In genomic region chr2:25094785-25095108, GRCm38 (mm10) we compare ENCODE assay signal across 11 mouse cellular contexts. TPM values are rescaled to one million over a fixed set of nuclear protein-coding genes. Genes with fewer than 3 reads are reported as not detected.
DNase-seq lines count a peak whose midpoint lies in the region; ATAC-seq lines count a peak whose summit lies in the region.
"Had no signal": no experiment of that assay in that cellular context is flagged by ENCODE, and none has a peak within 500 bp of the region (broad histone marks: within the 10 kb centered on the region; RNA-seq: fewer than 3 reads in every experiment).

No protein-coding gene starts in this region.

- ATAC-seq in heart, embryonic 15.5 days (replicated peaks; ENCODE audit: insufficient number of reproducible peaks, insufficient read depth, low FRiP score, low read depth), result no peak
- ATAC-seq in neural tube, embryonic 11.5 days (ENCODE audit: insufficient read depth, low FRiP score, low TSS enrichment), result no peak
- no peak for ATAC-seq in limb, embryonic 15.5 days (ENCODE audit: insufficient number of reproducible peaks, low FRiP score, low TSS enrichment, low read depth)
- ATAC-seq in CD4-positive, CD25-positive, alpha-beta regulatory T cell, adult 4 months, result no peak

- peak overlapping the region; percentile 42 for H3K4me2 ChIP-seq in heart, embryonic 15.5 days
- H3K4me2 ChIP-seq in neural tube, embryonic 11.5 days (ENCODE audit: low read depth), result peak overlapping the region; percentile 32
- H3K4me2 ChIP-seq in limb, embryonic 15.5 days, result peak overlapping the region; percentile 35

- H3K36me3 ChIP-seq in heart, embryonic 15.5 days, result no peaks in the 10 kb centered on the region
- H3K36me3 ChIP-seq in neural tube, embryonic 11.5 days (ENCODE audit: control insufficient read depth, insufficient read depth, low read length), result no peaks in the 10 kb centered on the region
- no peaks in the 10 kb centered on the region for H3K36me3 ChIP-seq in limb, embryonic 15.5 days

- intact Hi-C loops in heart, postnatal 36 days (cut with DNase I), result no loop called here

- H3K27ac ChIP-seq in heart, embryonic 15.5 days, result no peak overlapping the region
- no peak overlapping the region for H3K27ac ChIP-seq in neural tube, embryonic 11.5 days (ENCODE audit: low read depth, low read length)
- no peak overlapping the region for H3K27ac ChIP-seq in limb, embryonic 15.5 days

- no peak for DNase-seq in heart, postnatal 36 days
- DNase-seq in neural tube, embryonic 11.5 days (ENCODE audit: low spot score), result no peak
- no peak for DNase-seq in neural tube, embryonic 10.5 days (ENCODE audit: extremely low spot score, low spot score)
- DNase-seq in adrenal gland, postnatal 36 days, result no peak
- no peak for DNase-seq in cerebellum, postnatal 4 days (ENCODE audit: low spot score in 2 of 2)
- DNase-seq: cerebellum, adult 8-10 months; kidney, postnatal 14 days; lung, postnatal 14 days had no signal

- WGBS in heart, embryonic 15.5 days, result 32% methylated on average over 17 of the region's 17 CpGs
- 42% methylated on average over 17 of the region's 17 CpGs for WGBS in neural tube, embryonic 11.5 days
- 40% methylated on average over 17 of the region's 17 CpGs for WGBS in limb, embryonic 15.5 days

- H3K4me1 ChIP-seq in heart, embryonic 15.5 days (replicated peaks), result peaks cover 4% of the 10 kb centered on the region; the same call in 1 of the 2 replicates
- peaks cover 3% of the 10 kb centered on the region; the same call in 1 of the 2 replicates for H3K4me1 ChIP-seq in neural tube, embryonic 11.5 days (ENCODE audit: control insufficient read depth, insufficient read depth, low read length)
- H3K4me1 ChIP-seq in limb, embryonic 15.5 days, result peaks cover 6% of the 10 kb centered on the region; the same call in 1 of the 2 replicates

- H3K27me3 ChIP-seq in heart, embryonic 15.5 days, result peaks cover 13% of the 10 kb centered on the region
- H3K27me3 ChIP-seq in neural tube, embryonic 11.5 days (ENCODE audit: control insufficient read depth, insufficient read depth, low read length), result no peaks in the 10 kb centered on the region; the same call in 1 of the 2 replicates
- H3K27me3 ChIP-seq in limb, embryonic 15.5 days, result peaks cover 17% of the 10 kb centered on the region

- 0 out of 2 replicates have a peak overlapping the region, but pooled peaks have one; percentile 7 for H3K4me3 ChIP-seq in heart, embryonic 15.5 days
- no peak overlapping the region for H3K4me3 ChIP-seq in neural tube, embryonic 11.5 days (ENCODE audit: low read depth, low read length)
- peak overlapping the region; percentile 10; the same call in 1 of the 2 replicates for H3K4me3 ChIP-seq in limb, embryonic 15.5 days

- H3K9me3 ChIP-seq in heart, embryonic 15.5 days (replicated peaks), result no peaks in the 10 kb centered on the region
- no peaks in the 10 kb centered on the region for H3K9me3 ChIP-seq in neural tube, embryonic 11.5 days (ENCODE audit: control insufficient read depth, low read length)
- no peaks in the 10 kb centered on the region for H3K9me3 ChIP-seq in limb, embryonic 15.5 days

- H3K9ac ChIP-seq in heart, embryonic 15.5 days, result no peak overlapping the region
- H3K9ac ChIP-seq in neural tube, embryonic 11.5 days (ENCODE audit: low read length), result no peak overlapping the region
- no peak overlapping the region for H3K9ac ChIP-seq in limb, embryonic 15.5 days

RNA-seq across cellular contexts. Expression of gene Noxa1, which starts 0.2 kb away (rescaled TPM):
- polyA plus RNA-seq in heart, embryonic 15.5 days (2015; fragmentation: Nextera tagmentation; extraction: Ambion mirVana), result 0.15 and 0.16 TPM in 2 replicates
- total RNA-seq in heart, postnatal 36 days (2021), result not detected
- polyA plus RNA-seq in neural tube, embryonic 11.5 days (2014; fragmentation: Nextera tagmentation; extraction: Ambion mirVana), result 0.29 TPM in 1 of 2 replicates, not detected in the other
- polyA plus RNA-seq in limb, embryonic 15.5 days (2015; fragmentation: Nextera tagmentation; extraction: Ambion mirVana), result 0.18 TPM in 1 of 2 replicates, not detected in the other
- total RNA-seq in adrenal gland, postnatal 36 days (2021), result not detected
- polyA plus RNA-seq in CD4-positive, CD25-positive, alpha-beta regulatory T cell, adult 4 months (2017; shearing (Covaris generic)), result 1 to 10 TPM; 5.5 to 7.0 TPM

RNA-seq across cellular contexts. Expression of gene Entpd8, which starts 14.6 kb away (rescaled TPM):
- not detected in 2 replicates for polyA plus RNA-seq in heart, embryonic 15.5 days (2015; fragmentation: Nextera tagmentation; extraction: Ambion mirVana)
- not detected for total RNA-seq in heart, postnatal 36 days (2021)
- not detected in 2 replicates for polyA plus RNA-seq in neural tube, embryonic 11.5 days (2014; fragmentation: Nextera tagmentation; extraction: Ambion mirVana)
- not detected in 2 replicates for polyA plus RNA-seq in limb, embryonic 15.5 days (2015; fragmentation: Nextera tagmentation; extraction: Ambion mirVana)
- not detected for total RNA-seq in adrenal gland, postnatal 36 days (2021)
- polyA plus RNA-seq in CD4-positive, CD25-positive, alpha-beta regulatory T cell, adult 4 months (2017; shearing (Covaris generic)), result under 1 TPM in 1 of 2 experiments, not detected in 1; 0.52 TPM

RNA-seq across cellular contexts. Expression of gene Nsmf, which starts 40.6 kb away (rescaled TPM):
- polyA plus RNA-seq in heart, embryonic 15.5 days (2015; fragmentation: Nextera tagmentation; extraction: Ambion mirVana), result 55.9 and 68.2 TPM in 2 replicates
- total RNA-seq in heart, postnatal 36 days (2021), result 10 to 100 TPM; 14.4 to 16.3 TPM
- 52.6 and 56.1 TPM in 2 replicates for polyA plus RNA-seq in neural tube, embryonic 11.5 days (2014; fragmentation: Nextera tagmentation; extraction: Ambion mirVana)
- 67.5 and 68.3 TPM in 2 replicates for polyA plus RNA-seq in limb, embryonic 15.5 days (2015; fragmentation: Nextera tagmentation; extraction: Ambion mirVana)
- 10 to 100 TPM; 32.8 to 56.4 TPM for total RNA-seq in adrenal gland, postnatal 36 days (2021)
- 10 to 100 TPM in 1 of 2 experiments, 1 to 10 TPM in 1; 8.6 to 13.7 TPM for polyA plus RNA-seq in CD4-positive, CD25-positive, alpha-beta regulatory T cell, adult 4 months (2017; shearing (Covaris generic))
